Mouse (Mus musculus): ENCODE measurements around the gene N4bp2l1. TPM values are rescaled to one million over a fixed set of nuclear protein-coding genes. Genes with fewer than 3 reads are reported as not detected.

The N4bp2l1 gene
- polyA plus RNA-seq, 1 experiment, result 0.91 TPM

GRCm38 (mm10) chr5:150600554-150601440 lies 3.8 kb upstream of the N4bp2l1 start:
- Histone ChIP-seq H3K27me3 (ENCODE audit: control insufficient read depth) (no peaks in the 10 kb centered on the region), H3K4me3 (replicated peaks) (no peak overlapping the region), H3K9me3 (ENCODE audit: control insufficient read depth, low read length) (no peaks in the 10 kb centered on the region), H3K4me1 (ENCODE audit: control insufficient read depth) (peaks cover 27% of the 10 kb centered on the region), H3K36me3 (ENCODE audit: control insufficient read depth) (no peaks in the 10 kb centered on the region)
- no peak for TF ChIP-seq TAL1 (IDR thresholded peaks at IDR 0.05; ENCODE audit: low read length)
- TF ChIP-seq GATA1 (IDR thresholded peaks at IDR 0.05; ENCODE audit: low read length), result no peak

DNA sequence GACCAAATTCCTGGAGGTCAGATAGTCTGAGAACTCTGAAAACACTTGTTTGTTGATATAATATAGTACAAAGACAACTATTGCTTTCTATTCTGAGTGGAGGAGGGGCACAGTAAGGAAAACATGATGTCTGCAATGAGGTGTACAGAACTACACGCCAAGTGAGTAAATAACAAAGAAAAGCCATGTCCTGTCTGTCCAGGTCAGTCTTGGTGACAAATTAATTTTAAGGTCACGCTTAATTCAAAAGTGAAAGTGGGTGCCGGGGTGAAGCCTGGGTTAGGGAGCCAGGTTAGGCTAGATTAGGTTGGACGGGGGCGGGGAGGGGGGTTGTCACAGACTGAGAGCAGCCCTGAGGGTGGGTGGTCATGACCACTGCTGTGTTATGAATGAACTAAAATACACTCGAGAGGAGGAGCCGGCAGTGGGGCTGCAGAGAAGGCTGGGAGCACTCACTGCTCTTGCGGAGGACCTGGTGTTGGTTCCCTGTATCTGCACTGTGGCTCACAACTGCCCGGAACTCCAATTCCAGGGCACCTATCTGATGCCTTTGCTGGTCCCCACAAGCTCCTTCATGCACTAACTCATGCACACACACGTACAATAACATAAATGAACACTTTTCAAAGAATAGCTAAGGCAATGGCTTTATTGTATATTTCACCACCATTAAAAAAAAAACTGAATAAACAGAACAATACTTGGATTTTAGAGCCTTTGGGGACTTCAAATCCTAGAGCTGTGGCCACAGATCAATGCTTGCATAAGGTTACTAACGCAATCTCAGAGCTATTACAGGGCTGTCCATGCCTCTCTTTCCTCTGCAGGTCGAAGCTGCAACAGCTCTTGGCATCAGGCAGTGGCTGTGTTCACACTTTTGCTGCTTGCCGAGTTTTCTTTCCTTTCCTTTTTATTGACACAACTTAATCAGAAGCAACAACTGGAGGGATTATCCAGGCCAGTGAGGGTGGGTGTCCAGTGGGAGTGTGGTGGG lies 2.6 kb upstream of the N4bp2l1 start:
- H3K9me3 ChIP-seq (ENCODE audit: control insufficient read depth, low read length), result no peaks in the 10 kb centered on the region
- H3K4me1 ChIP-seq (ENCODE audit: control insufficient read depth), result peaks cover 38% of the 10 kb centered on the region
- peaks cover 7% of the 10 kb centered on the region for H3K27me3 ChIP-seq (ENCODE audit: control insufficient read depth)
- TF ChIP-seq GATA1 (IDR thresholded peaks at IDR 0.05; ENCODE audit: low read length) (no peak), TAL1 (IDR thresholded peaks at IDR 0.05; ENCODE audit: low read length) (no peak)
- no peaks in the 10 kb centered on the region for H3K36me3 ChIP-seq (ENCODE audit: control insufficient read depth)
- H3K4me3 ChIP-seq (replicated peaks), result peak overlapping the region; percentile 43

DNA sequence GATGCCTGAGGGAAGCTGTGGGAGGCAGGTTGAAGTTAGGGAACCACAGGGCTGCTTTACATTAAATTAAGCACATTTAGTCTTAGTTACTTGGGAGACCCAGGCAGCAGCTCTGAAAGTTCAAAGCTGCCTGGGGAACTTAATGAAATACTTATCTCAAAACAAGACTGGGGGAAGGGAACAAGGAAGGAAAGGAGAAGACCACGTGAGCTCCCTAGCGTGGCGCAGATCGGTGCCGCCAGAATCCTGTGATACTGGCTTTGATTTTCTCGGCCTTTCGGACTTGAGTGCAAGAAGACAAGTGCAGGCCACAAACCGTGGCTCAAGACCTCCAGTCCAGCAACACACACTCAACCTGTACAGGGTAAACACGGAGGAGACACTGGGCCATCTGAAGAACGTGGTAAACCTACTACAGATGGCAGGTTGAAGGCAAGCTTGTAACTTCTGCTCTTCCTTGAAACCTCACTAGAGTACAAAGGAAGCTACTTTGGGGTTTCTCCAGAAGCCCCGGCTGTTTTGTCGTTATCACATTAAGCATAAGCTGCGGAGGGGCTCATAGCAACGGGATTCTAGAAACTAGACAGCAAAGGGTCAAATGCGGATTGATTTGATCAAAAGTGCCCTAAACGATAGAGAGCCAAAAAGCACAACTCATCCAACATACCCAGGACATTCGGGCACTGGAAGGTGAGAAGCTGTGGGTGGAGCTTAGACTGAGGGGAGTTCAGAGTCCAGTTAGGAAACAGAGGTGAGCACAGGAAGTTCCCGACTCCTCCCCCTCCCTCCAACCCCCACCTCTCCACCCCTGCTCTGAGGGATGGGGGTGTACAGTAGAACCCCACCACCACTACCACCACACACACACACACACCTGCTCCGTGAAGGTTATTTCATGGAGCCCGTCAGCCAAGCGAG lies 1.5 kb upstream of the N4bp2l1 start:
- H3K36me3 ChIP-seq (ENCODE audit: control insufficient read depth), result no peaks in the 10 kb centered on the region
- no peak for TF ChIP-seq GATA1 (IDR thresholded peaks at IDR 0.05; ENCODE audit: low read length)
- no peak for TF ChIP-seq TAL1 (IDR thresholded peaks at IDR 0.05; ENCODE audit: low read length)
- H3K9me3 ChIP-seq (ENCODE audit: control insufficient read depth, low read length), result no peaks in the 10 kb centered on the region
- peaks cover 9% of the 10 kb centered on the region for H3K27me3 ChIP-seq (ENCODE audit: control insufficient read depth)
- H3K4me3 ChIP-seq (replicated peaks), result peak overlapping the region; percentile 31
- peaks cover 49% of the 10 kb centered on the region for H3K4me1 ChIP-seq (ENCODE audit: control insufficient read depth)

DNA sequence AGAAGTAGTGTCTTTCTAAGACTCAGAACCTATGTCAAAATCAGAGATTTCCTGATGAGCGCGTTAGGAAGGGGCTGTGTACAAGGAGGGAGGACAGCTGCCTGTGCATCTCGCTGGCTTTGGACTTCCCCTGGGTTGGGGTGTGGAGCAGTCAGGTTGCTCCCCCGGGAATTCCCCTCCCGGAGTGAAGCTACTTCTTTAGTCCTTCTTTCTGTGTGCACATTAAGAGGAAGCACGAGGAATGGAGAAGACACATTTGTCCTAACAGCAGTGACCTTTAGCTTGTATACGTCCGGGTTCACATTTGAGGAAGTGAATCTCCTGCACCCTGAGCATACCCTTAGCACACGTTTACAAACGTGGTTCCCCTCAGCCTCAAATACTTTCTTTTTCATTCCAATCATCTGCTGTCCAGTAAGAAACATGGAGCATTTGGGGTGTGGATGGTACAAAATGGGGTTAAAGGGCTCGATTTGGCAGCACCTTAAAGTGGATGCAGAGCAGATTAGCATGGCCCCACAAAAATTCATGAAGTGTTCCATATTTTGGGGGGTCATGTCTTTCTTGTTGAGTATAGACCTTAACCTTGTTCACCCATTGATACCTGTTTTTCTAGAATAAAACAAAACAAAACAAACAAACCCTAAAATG lies 1.5 kb downstream of the N4bp2l1 start:
- peaks cover 60% of the 10 kb centered on the region for H3K4me1 ChIP-seq (ENCODE audit: control insufficient read depth)
- no peak overlapping the region for H3K4me3 ChIP-seq (replicated peaks)
- no peak for TF ChIP-seq GATA1 (IDR thresholded peaks at IDR 0.05; ENCODE audit: low read length)
- TF ChIP-seq TAL1 (IDR thresholded peaks at IDR 0.05; ENCODE audit: low read length), result no peak
- H3K9me3 ChIP-seq (ENCODE audit: control insufficient read depth, low read length), result no peaks in the 10 kb centered on the region
- H3K27me3 ChIP-seq (ENCODE audit: control insufficient read depth), result peaks cover 9% of the 10 kb centered on the region
- peaks cover 11% of the 10 kb centered on the region for H3K36me3 ChIP-seq (ENCODE audit: control insufficient read depth)

- Histone ChIP-seq H3K4me3 (replicated peaks) (peak overlapping the region; percentile 83), H3K36me3 (ENCODE audit: control insufficient read depth) (peaks cover 17% of the 10 kb centered on the region), H3K4me1 (ENCODE audit: control insufficient read depth) (peaks cover 59% of the 10 kb centered on the region), H3K27me3 (ENCODE audit: control insufficient read depth) (peaks cover 9% of the 10 kb centered on the region), H3K9me3 (ENCODE audit: control insufficient read depth, low read length) (no peaks in the 10 kb centered on the region)
- TF ChIP-seq TAL1 (IDR thresholded peaks at IDR 0.05; ENCODE audit: low read length) (no peak), GATA1 (IDR thresholded peaks at IDR 0.05; ENCODE audit: low read length) (no peak)
Measured at GRCm38 (mm10) chr5:150594649-150595339, 2.2 kb downstream of the N4bp2l1 start.

GRCm38 (mm10) chr5:150593756-150594648 lies 3.0 kb downstream of the N4bp2l1 start:
- TF ChIP-seq TAL1 (IDR thresholded peaks at IDR 0.05; ENCODE audit: low read length), result no peak
- Histone ChIP-seq H3K4me1 (ENCODE audit: control insufficient read depth) (peaks cover 61% of the 10 kb centered on the region), H3K36me3 (ENCODE audit: control insufficient read depth) (peaks cover 18% of the 10 kb centered on the region)

More at GRCm38 (mm10) chr5:150593756-150594648, 3.0 kb downstream of the N4bp2l1 start:
- peak overlapping the region; percentile 83 for H3K4me3 ChIP-seq (replicated peaks)
- peaks cover 9% of the 10 kb centered on the region for H3K27me3 ChIP-seq (ENCODE audit: control insufficient read depth)
- no peaks in the 10 kb centered on the region for H3K9me3 ChIP-seq (ENCODE audit: control insufficient read depth, low read length)
